Mouse (Mus musculus): Measurements from ENCODE around the gene Mrpl32.

Mrpl32 gene

DNA sequence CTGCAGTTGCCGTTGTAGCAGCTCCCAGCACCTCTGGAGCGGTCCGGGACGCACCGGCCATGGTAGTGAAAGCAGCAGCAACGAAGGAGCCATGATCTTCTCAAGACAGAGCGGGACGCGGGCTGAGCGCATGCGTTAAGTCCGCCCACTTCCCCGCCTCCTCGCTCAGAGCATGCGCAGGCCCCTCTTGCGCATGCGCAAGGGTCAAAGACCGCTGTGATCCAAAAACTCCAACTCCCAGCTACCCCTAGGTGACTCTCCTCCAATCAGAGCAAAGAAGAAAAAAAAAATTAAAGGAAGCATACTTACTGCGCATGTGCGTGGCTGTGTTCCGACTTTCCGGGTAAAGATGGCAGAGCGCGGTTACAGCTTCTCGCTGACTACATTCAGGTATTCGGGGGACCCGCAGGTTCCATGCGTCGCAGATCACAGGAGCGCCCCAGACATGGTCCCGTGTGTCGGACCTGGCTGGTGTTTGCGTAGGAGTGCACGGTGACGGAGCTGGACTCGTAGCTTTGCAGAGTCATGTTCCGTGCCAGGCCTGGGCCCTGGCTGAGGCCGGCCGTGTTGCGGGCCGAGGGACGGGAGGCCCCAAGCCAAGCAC lies at the start of gene Mrpl32, which contains the start of gene Psma2:
TSS of gene Mrpl32 (minus strand) at position 240 of the 604 bp plus-strand sequence.
TSS of gene Psma2 (plus strand) at position 315 of the 604 bp plus-strand sequence.
- peak; percentile 99 for DNase-seq

GRCm38 (mm10) chr13:14649301-14649700 lies 36.3 kb upstream of the Mrpl32 start:
- DNase-seq = peak; percentile 10 to 15

GRCm38 (mm10) chr13:14639998-14640397 lies 27.0 kb upstream of the Mrpl32 start:
- no peak for DNase-seq

DNA sequence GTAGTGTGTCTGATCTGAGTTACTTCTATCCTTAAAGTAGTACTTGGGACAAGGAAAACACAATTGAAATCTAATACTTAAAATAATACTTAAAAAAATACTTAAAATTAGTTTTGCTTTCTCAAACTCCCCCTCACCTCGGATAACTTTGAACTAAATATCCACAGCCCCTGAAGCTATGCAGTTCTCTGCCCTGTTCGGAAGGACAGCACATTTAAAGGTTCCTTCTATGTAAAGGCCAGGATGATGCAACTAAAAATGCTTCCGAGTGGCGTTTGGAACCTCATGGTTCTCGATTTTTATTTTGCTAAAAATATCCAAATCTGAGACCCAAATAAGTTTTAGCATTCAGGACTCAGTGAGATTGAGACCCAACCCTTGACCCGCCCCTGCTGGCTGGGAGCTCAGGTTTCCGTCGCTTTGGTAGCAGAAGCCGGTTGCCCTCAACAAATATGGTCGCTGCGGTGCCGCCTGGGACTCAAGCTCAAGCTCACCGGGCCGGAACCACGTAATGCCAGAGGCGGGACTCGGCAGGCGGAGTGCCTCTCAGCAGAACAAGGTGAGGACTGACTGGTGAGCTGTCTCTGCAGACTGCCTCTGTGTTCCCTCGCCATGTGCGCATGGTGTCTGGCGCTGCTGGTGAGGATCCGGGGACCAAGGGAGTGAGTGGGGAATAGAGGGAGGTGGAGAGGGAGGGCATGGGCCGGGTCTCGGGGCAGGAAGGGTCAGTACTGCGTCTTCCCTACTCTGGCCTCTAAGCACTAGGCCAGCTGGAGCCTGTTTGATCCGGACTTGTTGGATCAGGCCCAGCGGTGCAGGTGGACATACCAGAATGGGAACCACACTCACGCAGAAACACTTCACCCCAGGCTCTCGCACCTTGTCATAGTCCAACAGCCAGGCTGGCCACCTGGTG lies 17.0 kb upstream of the Mrpl32 start, which contains the start of gene AW209491:
TSS of gene AW209491 (plus strand) at position 429 of the 916 bp plus-strand sequence.
- peak; percentile 89 for DNase-seq

DNA sequence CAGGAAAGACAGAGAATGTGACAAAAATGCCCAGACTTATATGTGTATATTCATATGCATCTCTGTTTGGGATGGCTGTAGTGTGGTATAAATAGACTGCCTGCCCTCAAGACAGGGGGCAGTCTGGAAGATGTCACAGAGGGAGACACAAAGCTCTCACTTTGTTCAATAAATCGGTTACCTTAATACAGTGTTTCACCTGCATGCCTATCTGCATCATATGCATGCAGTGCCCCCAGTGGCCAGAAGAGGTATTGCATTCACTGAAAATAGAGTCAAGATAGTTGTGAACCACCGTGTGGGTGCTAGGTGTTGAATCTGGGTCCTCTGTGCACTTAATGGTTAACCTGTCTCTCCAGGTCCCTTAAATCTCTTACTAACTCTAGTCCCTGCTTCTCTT lies 5.8 kb upstream of the Mrpl32 start:
- DNase-seq = peak; percentile 84 to 87

- no peak for DNase-seq
Measured at GRCm38 (mm10) chr13:14613553-14613952, 588 bp upstream of the Mrpl32 start.

DNA sequence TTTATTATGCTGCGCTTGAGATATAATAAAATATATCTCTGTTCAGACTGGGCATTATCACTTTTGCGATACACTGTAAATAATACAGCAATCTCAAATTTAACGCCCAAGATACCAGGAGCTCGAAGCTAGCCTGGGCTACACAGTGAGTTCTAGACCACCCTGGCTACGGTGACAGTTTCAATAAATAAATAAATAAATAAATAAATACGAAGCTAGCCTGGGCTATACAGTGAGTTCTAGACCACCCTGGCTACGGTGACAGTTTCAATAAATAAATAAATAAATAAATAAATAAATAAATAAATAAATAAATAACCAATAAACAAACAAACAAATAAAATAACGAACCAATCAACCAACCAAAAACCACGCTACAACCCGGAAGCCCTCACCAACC lies 502 bp downstream of the Mrpl32 start:
- DNase-seq = no peak

GRCm38 (mm10) chr13:14607616-14608015 lies 5.3 kb downstream of the Mrpl32 start:
- no peak for DNase-seq

DNA sequence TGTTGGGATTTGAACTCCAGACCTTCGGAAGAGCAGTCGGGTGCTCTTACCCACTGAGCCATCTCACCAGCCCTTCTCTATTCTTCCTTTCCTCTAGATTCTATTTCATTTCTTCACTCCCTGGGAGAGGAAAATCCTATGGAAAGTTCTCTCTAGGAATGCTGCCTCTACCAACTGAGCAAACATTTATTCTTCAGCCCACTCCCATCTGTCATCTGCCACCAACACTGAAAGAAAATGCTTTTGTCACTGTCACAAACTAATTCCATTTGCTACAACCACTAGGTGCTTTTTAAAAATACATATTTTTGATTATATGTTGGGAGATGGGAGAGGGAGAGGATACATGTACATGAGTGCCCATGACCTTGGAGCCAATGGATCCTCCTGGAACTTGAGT lies 10.2 kb downstream of the Mrpl32 start:
- no peak for DNase-seq

- DNase-seq = no peak
Measured at GRCm38 (mm10) chr13:14580392-14580791, 32.6 kb downstream of the Mrpl32 start.

- DNase-seq = no peak
Measured at GRCm38 (mm10) chr13:14574128-14574527, 38.8 kb downstream of the Mrpl32 start.

DNA sequence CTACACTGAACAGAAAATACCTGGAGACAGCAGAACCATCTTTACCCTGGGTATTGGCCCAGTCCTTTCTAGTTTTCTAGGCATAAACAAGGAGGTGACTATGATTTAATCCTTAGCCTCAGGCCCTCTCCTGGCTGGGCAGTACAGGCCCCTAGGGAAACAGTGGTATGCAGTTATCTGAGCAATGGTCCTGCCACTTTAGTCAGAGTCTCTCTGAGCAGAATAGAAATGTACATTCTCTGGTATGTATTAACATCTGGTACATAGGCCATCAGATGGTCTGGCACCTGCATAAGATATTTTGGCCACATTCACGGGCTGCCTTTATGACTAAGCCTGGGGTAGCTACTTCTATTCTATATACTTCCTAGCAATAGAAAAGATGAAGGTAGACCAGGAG lies 51.6 kb downstream of the Mrpl32 start:
- DNase-seq = no peak

Data from B cell, adult 2 months (primary cell).